Mouse (Mus musculus): ENCODE results near the gene Gm20479.

DNA sequence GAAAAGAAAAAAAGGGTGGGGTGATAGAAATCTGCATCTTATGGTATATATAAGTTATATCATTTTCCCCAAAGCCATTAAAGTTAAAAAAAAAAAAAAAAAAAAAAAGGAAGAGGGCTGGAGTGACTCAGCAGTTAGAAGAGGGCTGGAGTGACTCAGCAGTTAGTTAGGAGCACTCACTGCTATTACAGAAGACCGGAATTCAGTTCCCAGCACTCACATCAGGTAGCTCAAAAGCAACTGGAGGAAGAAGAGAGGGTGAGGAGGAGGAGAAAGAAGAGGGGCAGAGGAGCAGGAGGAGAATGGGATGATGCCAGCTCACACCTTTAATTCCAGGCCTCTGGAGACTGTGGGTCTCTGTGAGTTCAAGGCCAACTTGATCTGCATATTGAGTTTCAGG lies 26.0 kb upstream of the Gm20479 start:
- TF ChIP-seq SMC3 (IDR thresholded peaks at IDR 0.05; ENCODE audit: low read depth, low read length) = no peak
- TF ChIP-seq TCF12 (IDR thresholded peaks at IDR 0.05; ENCODE audit: low read depth, low read length) = no peak
- TF ChIP-seq CTCF (IDR thresholded peaks at IDR 0.05 in 2 of 3, conservative IDR thresholded peaks at IDR 0.05 in 1 of 3; ENCODE audit: control insufficient read depth in 1 of 3, insufficient read depth in 1 of 3, low read depth in 2 of 3, low read length in 3 of 3, poor library complexity in 1 of 3, severe bottlenecking in 1 of 3) = no peak
- no peak for TF ChIP-seq TAL1 (IDR thresholded peaks at IDR 0.05; ENCODE audit: low read length)
- TF ChIP-seq POLR2A (IDR thresholded peaks at IDR 0.05; ENCODE audit: control insufficient read depth in 1 of 2, insufficient read depth in 1 of 2, low read depth in 1 of 2, low read length in 2 of 2, poor library complexity in 1 of 2) = peak in 1 of 2 experiments; percentile 60; a peak in 2 of 4 replicates
- 0 out of 2 replicates have a peak, but pooled peaks have one; percentile 39 for TF ChIP-seq HCFC1 (IDR thresholded peaks at IDR 0.05; ENCODE audit: low read depth, low read length)
- peak; percentile 99 for TF ChIP-seq ZNF384 (IDR thresholded peaks at IDR 0.05; ENCODE audit: low read depth, low read length)
- no peak for TF ChIP-seq ZC3H11A (IDR thresholded peaks at IDR 0.05; ENCODE audit: low read depth, low read length)

All from MEL (cell line).